Mouse (Mus musculus) spleen, postnatal 14 days (tissue): ENCODE data around the gene Pten.
"Not testable (repeated sequence)": the region's sequence is repeated elsewhere in the genome, so short reads cannot be mapped to it uniquely, and the experiment has no call there.

Source experiments
- DNase-seq, 2 experiments: peaks; one replicate each; pipeline ENCODE4 v3.0.0; 2021 to 2022; ENCODE audit warnings: low spot score in 2 of 2

Pten gene

DNA sequence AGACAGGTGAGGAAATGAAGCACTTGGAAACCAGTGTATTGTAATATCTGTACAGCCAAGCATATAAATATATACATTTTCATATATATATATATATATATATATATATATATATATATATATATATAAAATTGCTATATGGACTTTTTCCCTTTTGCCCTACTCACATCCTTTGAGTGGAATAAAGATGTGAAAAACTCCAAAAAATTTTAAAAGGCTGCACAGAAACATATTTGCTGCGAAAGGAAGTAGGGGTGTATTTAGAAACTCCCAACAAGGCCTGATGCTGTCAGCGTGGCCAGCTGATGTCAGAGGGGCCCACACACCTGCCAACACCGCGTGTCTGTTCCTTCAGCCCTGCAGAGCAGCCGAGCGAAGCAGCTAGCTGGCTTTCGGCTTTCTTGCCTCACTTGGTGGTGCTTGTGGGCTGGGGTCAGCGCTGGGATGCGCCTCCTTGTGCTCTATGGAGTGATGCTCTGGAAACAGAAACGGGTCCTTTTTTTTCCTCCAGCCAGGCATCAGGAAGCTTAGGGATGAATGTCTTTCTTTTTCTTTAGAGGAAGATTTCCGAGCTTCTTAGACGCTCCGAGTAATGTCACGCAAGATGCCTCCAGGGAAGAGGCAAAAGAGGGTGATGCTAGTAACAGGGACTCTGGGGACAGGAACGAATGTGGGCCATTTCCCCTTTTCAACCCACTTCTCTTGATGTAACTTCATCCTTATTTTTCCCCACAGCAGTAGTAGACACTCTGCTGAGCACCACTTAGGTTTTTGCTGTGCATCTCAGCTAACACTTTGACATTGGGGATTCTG lies 2.9 kb upstream of the Pten start:
- peak; percentile 16 to 22 for DNase-seq

DNA sequence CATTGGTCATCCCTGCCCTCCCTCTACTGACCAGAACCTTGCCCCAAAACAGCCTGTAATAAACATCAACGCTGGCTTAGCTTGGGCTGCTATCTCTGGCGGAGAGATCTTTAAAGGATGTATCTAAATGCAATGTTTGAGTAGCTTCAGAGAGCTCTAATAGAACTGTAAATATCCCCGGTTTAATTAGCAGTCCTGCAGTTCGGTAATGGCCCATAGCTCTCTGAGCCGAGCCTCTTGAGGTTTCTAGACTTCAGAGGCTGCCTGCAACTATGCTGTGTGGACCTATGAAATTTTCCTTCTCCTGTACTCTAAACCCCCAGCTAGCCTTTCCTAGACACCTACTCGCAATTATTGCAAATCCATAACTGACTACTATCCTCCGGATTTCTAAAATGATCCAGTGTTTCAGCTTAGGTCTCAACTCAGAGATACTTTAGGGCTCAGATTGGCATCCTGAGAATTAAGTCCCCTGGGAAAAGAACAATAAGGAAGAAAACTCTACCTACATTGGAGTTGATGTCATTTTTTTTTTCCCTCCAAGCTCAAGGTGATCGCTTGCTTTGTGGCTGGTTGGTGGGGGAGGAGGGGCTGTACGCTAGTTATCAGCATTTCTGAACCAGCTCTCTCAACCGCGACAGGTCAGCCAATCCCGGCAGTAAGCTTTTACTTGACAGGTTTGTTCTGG lies 2.0 kb upstream of the Pten start:
- DNase-seq = no peak

DNA sequence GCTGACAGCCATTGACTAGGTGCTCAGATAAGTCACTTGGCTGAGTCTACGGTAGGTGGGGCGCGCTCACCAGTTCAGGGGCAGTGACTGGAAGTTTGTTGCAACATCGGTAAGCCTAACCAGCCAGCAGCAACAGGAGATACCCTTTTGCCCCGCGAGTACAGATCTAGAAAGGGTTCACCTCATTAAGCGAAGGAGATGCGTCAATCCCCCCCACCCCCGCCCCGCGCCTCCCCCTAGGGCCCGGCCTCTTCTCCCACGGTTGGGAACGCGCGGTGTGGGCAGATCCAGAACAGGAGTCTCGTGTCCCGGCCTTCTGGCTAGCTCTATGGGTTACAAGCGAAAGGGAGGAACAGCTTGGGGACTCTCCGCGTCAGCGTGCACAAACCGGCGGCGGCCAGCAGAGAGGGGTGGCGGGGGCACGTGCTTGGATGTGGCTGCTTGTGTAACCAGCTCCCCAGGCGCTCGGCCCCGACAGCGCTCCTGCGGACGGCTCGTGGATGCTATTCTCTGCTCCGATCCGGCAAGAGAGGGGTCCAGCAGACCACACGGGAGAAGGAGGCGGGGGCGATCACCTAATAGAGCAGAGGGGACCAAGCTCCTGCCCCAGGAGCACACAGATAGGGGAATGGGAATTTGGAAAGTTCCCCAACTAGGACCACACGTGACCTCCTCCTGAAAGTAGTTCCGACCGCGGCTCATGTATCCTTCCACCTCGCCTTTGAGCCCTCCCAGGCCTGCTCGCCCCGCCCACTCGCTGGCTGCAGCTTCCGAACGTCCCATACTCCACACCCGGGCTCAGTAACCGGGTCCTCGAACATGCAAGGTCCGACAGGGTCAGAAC lies 1.3 kb upstream of the Pten start:
- peak; percentile 91 to 92 for DNase-seq

DNA sequence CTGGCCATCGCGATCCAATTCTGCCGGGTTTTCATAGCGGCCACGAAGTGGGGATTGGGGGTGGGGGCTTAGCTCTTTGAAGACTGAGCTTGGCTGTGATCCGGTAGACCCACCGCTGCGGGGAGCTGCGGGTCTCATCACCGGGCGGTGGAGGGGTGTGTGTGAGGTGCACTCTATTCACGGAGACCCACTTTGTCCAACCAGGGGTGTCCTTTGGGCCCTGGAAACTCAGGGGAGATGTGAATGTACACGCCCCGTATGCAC lies 729 bp upstream of the Pten start:
- DNase-seq = no peak

DNA sequence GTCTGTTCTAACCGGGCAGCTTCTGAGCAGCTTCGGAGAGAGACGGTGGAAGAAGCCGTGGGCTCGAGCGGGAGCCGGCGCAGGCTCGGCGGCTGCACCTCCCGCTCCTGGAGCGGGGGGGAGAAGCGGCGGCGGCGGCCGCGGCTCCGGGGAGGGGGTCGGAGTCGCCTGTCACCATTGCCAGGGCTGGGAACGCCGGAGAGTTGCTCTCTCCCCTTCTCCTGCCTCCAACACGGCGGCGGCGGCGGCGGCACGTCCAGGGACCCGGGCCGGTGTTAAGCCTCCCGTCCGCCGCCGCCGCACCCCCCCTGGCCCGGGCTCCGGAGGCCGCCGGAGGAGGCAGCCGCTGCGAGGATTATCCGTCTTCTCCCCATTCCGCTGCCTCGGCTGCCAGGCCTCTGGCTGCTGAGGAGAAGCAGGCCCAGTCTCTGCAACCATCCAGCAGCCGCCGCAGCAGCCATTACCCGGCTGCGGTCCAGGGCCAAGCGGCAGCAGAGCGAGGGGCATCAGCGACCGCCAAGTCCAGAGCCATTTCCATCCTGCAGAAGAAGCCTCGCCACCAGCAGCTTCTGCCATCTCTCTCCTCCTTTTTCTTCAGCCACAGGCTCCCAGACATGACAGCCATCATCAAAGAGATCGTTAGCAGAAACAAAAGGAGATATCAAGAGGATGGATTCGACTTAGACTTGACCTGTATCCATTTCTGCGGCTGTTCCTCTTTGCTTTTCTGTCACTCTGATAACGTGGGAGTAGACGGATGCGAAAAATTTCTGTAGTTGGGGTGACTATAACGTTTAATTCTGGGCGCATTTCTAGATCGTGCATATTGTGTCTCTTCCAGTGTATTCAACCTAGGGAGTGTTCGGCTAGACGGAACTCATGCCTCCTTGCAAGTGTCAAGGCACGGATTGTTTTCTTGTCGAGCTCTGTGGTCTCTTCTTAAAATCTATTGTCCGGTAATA lies 815 bp downstream of the Pten start:
- peak; percentile 20 to 39 for DNase-seq

DNA sequence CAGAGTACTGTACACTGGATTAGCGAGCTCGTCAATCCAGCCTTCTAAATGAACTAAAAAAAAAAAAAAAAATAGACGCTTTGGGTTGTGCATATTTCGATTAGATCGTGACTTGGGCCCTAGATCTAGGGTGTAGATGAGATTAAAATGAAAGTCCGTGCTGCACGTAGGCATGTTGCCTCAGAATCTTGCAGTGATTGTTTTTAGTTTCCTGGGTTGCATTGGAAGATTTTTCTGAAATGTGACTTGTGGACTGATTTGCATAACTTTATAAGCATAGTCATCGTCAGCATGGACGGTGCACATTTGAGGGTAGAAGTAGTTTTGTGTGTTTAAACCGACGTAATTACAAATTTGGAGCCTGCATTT lies 1.5 kb downstream of the Pten start:
- DNase-seq = no peak

DNA sequence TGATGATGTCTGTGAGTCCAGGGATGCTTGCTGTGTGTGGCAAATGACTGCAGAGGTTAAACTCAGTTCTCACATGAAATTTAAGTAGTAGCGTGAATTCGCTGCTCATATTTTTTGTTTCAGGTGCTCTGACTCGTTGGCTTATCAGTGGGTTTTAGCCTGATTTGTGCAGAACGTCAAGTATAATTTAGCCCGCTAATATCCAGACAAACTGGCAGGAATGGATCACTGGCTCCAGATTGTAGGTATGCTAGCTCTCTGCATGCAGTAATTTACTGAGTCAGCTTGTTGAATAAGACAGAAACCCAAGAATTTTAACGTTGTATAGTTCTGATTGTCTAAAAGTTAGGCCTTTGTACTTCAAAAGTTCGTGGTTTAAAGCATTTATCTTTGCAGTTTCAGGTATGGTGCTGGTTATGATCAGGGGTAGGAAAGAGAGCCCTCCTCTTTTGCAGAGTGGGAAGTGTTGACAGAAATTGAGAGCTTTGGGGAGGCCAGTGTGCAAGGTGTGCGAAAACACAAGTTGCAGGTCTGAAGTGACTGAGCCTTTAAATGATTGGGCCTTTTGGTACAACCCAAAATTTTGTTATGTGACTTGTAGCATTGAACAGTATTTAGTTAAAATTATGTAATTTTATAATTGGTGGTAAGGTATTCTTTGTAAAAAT lies 2.2 kb downstream of the Pten start:
- no peak for DNase-seq

DNA sequence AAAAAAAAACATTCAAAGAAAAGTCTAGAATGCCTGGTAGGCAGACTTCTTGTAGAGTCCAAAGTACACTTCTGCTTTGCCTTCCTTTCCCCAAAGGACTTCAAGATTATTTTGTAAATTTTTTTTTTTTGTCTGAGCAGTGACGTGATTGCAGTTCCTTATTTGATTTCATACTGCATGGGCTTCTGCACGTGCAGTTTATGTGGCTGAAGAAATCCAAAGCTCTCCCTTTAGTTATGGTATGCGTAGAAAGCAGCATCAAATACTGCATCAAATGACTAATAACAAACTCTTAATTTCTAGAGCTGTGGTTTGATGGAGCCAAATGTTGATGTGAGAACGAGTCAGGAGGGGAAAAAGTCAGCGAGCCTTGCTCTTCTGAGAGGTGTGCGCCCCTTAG lies 3.2 kb downstream of the Pten start:
- no peak for DNase-seq

DNA sequence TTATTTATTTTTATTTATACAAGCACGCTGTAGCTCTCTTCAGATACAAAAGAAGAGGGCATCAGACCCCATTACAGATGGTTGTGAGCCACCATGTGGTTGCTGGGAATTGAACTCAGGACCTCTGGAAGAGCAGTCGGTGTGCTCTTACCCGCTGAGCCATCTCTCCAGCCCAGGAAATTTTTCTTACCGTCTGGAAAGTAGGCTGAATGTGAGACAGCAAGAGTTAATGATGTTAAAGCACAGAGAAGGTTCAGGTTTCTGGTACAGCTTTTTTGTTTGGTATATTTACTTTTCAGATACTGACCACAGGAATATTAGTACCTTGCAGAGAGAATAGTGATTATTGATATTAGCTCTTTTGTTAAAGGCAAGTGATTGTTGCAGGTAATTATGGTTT lies 3.9 kb downstream of the Pten start:
- no peak for DNase-seq

DNA sequence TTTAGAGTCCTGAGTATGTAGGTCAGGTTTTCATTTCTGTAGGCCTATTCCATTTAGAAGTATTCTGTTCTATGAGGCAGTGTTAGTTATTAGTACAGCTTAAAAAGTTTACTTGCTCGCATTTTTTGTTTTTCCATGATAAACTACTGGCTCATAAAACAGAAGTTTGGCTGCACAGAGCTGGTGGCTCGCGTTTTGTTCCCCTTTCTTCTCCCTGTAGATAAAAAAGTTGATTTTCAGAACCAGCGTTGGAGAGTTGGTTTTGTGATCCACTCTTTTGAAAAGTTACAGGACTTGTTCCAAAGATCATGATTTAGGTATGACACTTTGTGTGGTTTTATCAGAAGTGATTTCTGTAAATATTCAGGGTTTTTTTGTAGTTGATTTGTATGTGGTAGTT lies 5.2 kb downstream of the Pten start:
- no peak for DNase-seq

DNA sequence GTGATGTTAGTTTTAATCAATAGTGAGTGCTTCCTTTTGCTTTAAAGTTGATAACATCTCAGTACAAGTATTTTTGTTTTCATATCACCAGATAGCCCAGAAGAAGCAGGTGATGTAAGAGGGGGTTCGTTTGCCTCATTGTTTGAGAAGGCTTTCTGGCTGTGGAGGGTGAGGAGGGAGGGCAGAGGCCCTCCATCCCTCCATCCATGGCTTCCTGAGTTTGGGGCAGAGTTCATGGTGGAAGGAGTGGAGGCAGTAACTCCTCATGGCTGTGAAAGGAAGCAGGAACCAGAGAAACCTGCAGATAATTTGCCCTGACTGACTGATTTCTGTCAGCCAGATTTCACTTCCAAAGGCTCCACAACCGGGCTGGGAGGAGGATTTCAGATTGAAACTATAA lies 21.1 kb downstream of the Pten start:
- DNase-seq = no peak

DNA sequence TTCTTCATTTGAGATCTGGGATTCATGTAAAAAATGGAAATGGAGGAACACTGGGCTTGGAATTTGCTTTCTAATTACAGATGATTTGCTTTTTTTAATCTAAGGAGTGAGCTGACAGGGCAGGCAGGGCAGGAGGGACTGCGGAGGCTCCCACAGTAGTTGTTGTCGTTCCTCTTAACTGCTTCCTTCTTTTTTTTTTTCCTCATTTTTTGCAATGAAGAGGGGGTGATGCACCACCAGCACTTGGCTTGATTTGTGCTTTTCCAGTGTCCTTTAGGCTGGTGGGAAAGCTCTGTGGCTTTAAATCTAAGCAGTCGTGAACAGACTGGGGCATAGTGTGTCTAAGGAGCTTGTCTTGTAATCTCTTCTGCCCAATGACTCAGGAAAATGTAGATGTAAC lies 21.8 kb downstream of the Pten start:
- DNase-seq = no peak

DNA sequence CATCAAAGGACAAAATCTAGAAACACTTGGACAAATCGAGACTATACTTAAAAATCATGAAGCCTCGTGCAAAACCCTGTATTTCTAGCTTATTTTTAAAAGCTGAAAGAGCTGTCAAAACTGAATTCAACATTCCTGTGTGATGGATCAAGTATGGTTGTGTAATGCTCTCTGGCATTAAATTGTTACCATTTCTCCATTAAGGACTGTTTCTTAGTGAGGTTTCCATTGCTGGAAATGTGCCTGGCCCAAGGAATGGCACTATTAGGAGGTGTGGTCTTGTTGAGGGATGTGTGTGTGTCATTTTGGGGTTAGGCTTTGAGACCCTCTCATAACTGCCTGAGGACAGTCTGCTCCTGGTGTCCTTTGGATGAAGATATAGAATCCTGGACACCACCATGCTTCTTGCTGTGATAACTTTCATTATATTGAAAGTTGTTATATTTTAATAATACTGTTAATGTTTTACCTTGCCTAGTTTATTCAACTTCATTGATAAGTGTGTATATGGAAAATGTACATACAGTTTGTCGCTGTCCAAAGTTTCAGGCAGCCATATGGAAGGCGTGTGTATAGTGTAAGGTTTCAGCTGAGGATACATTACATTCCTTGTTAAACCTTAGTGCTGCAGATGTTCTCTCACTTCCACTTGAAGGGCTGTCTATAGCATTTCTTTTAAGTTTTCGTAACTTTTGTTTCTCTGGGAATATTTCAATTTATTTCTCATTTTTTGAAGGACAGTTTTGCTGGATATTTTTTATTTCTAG lies 24.2 kb downstream of the Pten start:
- no peak for DNase-seq

DNA sequence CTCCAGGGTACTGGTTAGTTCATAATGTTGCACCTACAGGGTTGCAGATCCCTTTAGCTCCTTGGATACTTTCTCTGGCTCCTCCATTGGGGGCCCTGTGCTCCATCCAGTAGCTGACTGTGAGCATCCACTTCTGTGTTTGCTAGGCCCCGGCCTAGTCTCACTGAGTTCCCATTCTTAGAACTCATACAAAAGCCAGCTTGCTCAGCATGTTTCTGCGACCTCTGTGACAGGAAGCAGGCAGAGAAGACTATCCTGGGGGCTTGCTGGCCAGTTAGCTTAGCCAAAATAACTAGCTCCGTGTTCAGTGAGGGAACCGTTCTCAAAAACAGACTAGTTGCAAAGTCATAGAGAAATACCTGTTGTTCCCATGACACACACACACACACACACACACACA lies 30.1 kb downstream of the Pten start:
- DNase-seq = not testable (repeated sequence)

DNA sequence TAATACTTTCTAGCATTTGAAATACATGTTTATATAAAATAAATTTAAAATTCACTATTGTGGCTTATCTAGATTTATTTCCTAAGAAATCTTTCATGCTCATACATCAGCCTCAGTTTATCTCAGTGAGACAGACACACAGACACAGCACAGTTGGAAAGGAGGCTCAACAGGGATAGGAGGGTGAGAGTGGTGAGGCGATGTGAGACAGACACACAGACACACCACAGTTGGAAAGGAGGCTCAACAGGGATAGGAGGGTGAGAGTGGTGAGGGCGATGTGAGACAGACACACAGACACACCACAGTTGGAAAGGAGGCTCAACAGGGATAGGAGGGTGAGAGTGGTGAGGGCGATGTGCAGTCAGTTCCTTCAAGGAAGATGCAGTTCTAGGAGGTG lies 30.7 kb downstream of the Pten start:
- DNase-seq = not testable (repeated sequence)

DNA sequence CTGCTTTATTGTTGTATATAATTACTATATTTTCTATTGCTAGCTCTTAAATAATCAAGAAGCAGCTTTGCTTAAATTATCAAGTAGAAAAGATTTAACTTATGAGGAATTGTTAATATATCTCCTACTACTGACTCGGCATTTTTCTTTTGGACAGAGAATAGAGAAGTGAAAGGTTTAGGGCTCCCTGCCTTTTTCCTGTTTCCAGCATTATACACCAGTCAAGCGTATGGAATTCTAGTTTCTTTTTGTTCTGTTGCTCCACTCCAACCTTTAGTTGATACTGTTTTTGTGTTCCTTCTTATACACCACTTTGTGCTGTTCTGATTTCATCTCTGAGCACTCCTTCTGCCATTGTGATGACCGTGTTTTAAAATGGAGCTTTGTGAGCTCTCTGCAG lies 32.2 kb downstream of the Pten start:
- no peak for DNase-seq

DNA sequence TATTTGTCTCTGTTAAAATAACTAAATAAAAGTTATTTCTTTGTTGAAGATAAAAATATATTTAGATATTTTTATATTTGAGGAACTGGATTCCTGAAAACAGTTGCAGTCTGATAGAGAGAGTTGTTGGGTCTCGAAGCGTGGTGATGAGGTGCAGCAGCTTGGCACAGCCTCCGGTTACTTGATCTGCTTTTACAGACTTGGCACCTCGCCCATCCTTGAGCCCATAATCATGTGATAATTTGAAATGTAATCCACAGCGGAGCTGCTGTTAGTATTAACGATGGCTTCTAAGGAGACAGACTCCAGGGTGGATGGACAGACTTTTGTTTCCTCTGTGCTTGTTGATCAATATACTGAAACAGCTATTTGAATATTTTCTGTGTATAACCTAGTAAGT lies 35.3 kb downstream of the Pten start:
- peak; percentile 4 to 7 for DNase-seq

DNA sequence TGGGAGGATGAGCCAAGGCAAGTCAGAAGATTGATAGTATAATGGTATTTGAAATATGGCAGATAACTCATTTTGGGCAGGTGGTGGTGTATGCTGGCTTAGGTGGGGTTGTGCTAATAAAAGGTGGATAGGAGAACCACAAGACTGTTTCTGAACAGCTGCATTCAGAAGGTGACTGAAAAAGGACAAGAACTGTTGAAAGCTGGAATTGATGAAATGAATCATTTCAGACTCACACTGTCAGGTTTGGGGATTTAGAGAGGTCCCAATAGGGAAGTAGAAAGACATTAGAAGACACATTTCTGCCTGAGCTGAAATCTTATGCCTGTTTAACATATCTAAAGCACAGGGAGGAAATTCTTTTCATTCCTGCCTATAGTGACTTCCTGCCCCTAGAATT lies 36.6 kb downstream of the Pten start:
- DNase-seq = no peak

DNA sequence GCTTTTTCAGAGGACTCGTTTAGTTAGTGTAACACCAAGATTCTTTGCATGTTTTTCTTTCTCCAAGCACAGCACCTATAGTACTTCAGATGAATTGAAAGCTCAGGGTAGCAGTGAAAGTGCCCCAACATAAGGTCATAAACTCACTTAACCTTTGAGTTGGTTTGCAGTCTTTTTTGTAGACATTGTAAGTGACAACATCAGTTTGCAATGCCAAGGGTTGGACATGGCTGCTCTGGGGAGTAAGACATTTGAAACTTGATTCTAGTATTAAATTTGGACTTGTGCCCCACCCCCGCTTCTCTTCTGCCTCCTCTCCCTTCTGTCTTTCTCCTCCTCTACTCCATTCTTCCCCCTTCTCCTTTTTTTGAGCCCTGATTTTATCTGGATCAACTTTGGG lies 43.3 kb downstream of the Pten start:
- no peak for DNase-seq

DNA sequence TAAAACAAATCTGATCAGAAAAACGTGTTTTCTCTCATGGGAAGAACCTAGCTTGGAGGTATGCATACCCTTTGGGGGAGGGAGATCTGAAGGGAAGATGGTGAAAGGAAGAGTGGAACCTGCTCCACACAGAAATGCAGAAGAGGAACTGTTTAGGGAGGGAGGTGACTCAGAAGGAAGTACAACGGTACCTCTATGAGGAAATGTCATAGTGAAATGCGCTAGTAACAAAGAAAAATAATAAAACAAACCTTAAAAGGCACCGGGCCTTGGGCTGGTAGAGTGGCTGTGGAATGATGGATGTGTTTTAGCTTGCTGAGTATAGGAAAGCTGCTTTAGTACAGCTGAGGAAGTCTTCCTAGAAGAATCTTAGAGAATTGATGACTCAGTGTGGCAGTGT lies 47.4 kb downstream of the Pten start:
- DNase-seq = no peak
